Mouse (Mus musculus): Measurements from ENCODE around the gene Meis2. TPM values are rescaled to one million over a fixed set of nuclear protein-coding genes. Genes with fewer than 3 reads are reported as not detected.

Gene Meis2
- polyA plus RNA-seq, 1 experiment, result 1.4 TPM

- H3K27me3 ChIP-seq (ENCODE audit: control insufficient read depth, insufficient read depth, low read length), result no peaks in the 10 kb centered on the region
- TF ChIP-seq CTCF (IDR thresholded peaks at IDR 0.05; ENCODE audit: control insufficient read depth, insufficient read depth, insufficient replicate concordance, low read depth, low read length), result no peak
- TF ChIP-seq POLR2A (IDR thresholded peaks at IDR 0.05; ENCODE audit: control insufficient read depth, low read depth, low read length), result no peak
- H3K36me3 ChIP-seq (ENCODE audit: control insufficient read depth, insufficient read depth, low read length), result no peaks in the 10 kb centered on the region
These were observed 117.9 kb downstream of the Meis2 start for GRCm38 (mm10) chr2:115947714-115948226.

DNA sequence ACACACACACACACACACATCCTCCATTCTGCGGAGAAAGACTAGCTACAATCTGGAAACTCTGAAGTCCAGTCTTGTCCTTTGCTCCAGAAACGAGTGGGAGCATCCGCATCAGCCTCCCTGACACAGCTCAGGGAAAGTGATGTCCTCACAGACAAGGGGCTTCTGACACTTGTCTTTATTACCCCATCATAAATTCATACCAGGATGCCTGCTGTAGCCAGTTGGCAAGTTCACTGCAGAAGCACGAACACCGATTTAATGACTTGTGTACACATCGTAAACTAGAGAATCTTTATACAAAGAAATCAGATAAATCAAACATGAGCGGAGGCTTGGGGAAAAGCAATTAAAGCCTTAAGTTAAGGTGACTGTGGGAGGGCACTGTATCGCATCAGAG, 122.6 kb downstream of the Meis2 start:
- H3K27ac ChIP-seq (ENCODE audit: control insufficient read depth, insufficient read depth, low read depth, low read length), result no peak overlapping the region
- no peak overlapping the region for H3K4me3 ChIP-seq (ENCODE audit: control insufficient read depth, low read depth, low read length)
- no peaks in the 10 kb centered on the region for H3K36me3 ChIP-seq (ENCODE audit: control insufficient read depth, insufficient read depth, low read length)
- peaks cover 2% of the 10 kb centered on the region; the same call in 1 of the 2 replicates for H3K4me1 ChIP-seq (ENCODE audit: control insufficient read depth, insufficient read depth, low read length)
- TF ChIP-seq CTCF (IDR thresholded peaks at IDR 0.05; ENCODE audit: control insufficient read depth, insufficient read depth, insufficient replicate concordance, low read depth, low read length), result no peak
- TF ChIP-seq POLR2A (IDR thresholded peaks at IDR 0.05; ENCODE audit: control insufficient read depth, low read depth, low read length), result no peak
- H3K27me3 ChIP-seq (ENCODE audit: control insufficient read depth, insufficient read depth, low read length), result no peaks in the 10 kb centered on the region

More at GRCm38 (mm10) chr2:115947714-115948226, 117.9 kb downstream of the Meis2 start:
- peaks cover 2% of the 10 kb centered on the region; the same call in 1 of the 2 replicates for H3K4me1 ChIP-seq (ENCODE audit: control insufficient read depth, insufficient read depth, low read length)
- H3K27ac ChIP-seq (ENCODE audit: control insufficient read depth, insufficient read depth, low read depth, low read length), result no peak overlapping the region
- no peak overlapping the region for H3K4me3 ChIP-seq (ENCODE audit: control insufficient read depth, low read depth, low read length)

DNA sequence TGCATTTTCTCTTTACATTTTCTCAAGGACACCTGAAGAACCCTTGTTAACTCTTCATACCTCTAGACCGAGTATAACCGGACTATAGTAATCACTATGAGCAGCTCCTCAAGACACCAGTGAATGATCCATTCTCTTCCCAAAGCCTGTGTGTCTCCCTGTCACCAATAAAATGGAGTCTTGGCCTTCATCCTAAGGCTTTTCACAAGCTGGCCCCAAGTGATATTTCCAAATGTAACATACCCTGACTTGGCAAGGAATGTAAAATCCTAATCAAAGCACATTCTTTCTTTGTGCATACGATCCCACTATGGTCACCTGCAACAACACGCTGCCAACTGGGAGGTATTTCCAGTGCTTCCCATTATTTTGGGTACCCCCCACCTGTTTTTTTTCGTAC, 125.8 kb downstream of the Meis2 start:
- Histone ChIP-seq H3K36me3 (ENCODE audit: control insufficient read depth, insufficient read depth, low read length) (no peaks in the 10 kb centered on the region), H3K4me1 (ENCODE audit: control insufficient read depth, insufficient read depth, low read length) (no peaks in the 10 kb centered on the region), H3K27ac (ENCODE audit: control insufficient read depth, insufficient read depth, low read depth, low read length) (no peak overlapping the region), H3K27me3 (ENCODE audit: control insufficient read depth, insufficient read depth, low read length) (no peaks in the 10 kb centered on the region), H3K4me3 (ENCODE audit: control insufficient read depth, low read depth, low read length) (no peak overlapping the region)
- TF ChIP-seq CTCF (IDR thresholded peaks at IDR 0.05; ENCODE audit: control insufficient read depth, insufficient read depth, insufficient replicate concordance, low read depth, low read length) (no peak), POLR2A (IDR thresholded peaks at IDR 0.05; ENCODE audit: control insufficient read depth, low read depth, low read length) (no peak)

- no peak for TF ChIP-seq CTCF (IDR thresholded peaks at IDR 0.05; ENCODE audit: control insufficient read depth, insufficient read depth, insufficient replicate concordance, low read depth, low read length)
- TF ChIP-seq POLR2A (IDR thresholded peaks at IDR 0.05; ENCODE audit: control insufficient read depth, low read depth, low read length), result no peak
- H3K4me3 ChIP-seq (ENCODE audit: control insufficient read depth, low read depth, low read length), result no peak overlapping the region
- no peaks in the 10 kb centered on the region for H3K36me3 ChIP-seq (ENCODE audit: control insufficient read depth, insufficient read depth, low read length)
- H3K27me3 ChIP-seq (ENCODE audit: control insufficient read depth, insufficient read depth, low read length), result no peaks in the 10 kb centered on the region
- no peaks in the 10 kb centered on the region for H3K4me1 ChIP-seq (ENCODE audit: control insufficient read depth, insufficient read depth, low read length)
- no peak overlapping the region for H3K27ac ChIP-seq (ENCODE audit: control insufficient read depth, insufficient read depth, low read depth, low read length)
These were observed 126.6 kb downstream of the Meis2 start for GRCm38 (mm10) chr2:115938926-115939563.

- H3K27me3 ChIP-seq (ENCODE audit: control insufficient read depth, insufficient read depth, low read length), result no peaks in the 10 kb centered on the region
- no peaks in the 10 kb centered on the region for H3K4me1 ChIP-seq (ENCODE audit: control insufficient read depth, insufficient read depth, low read length)
- no peak overlapping the region for H3K4me3 ChIP-seq (ENCODE audit: control insufficient read depth, low read depth, low read length)
- no peak for TF ChIP-seq CTCF (IDR thresholded peaks at IDR 0.05; ENCODE audit: control insufficient read depth, insufficient read depth, insufficient replicate concordance, low read depth, low read length)
- no peak for TF ChIP-seq POLR2A (IDR thresholded peaks at IDR 0.05; ENCODE audit: control insufficient read depth, low read depth, low read length)
- H3K27ac ChIP-seq (ENCODE audit: control insufficient read depth, insufficient read depth, low read depth, low read length), result no peak overlapping the region
- no peaks in the 10 kb centered on the region for H3K36me3 ChIP-seq (ENCODE audit: control insufficient read depth, insufficient read depth, low read length)
These were observed 127.3 kb downstream of the Meis2 start for GRCm38 (mm10) chr2:115938296-115938695.

DNA sequence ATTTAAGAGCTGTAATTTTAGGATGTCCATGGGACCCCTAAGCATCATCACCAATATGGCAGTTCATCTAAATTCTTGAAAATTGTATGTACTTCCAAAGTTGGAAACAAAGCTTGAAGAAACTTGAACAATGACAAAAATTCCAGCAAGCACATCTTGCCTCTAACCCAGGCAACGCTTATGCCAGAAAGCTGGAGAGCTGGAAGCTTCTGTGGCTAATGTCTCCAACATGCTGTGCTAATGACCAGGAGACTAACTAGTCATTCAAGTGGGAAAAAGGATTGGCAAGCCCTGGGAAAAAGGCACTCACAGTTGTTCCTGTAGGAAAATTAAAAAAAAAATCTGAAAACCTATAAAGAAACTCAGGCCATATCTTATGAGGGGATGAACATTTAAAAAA, 127.7 kb downstream of the Meis2 start:
- no peak overlapping the region for H3K27ac ChIP-seq (ENCODE audit: control insufficient read depth, insufficient read depth, low read depth, low read length)
- H3K27me3 ChIP-seq (ENCODE audit: control insufficient read depth, insufficient read depth, low read length), result no peaks in the 10 kb centered on the region
- H3K36me3 ChIP-seq (ENCODE audit: control insufficient read depth, insufficient read depth, low read length), result no peaks in the 10 kb centered on the region
- no peaks in the 10 kb centered on the region for H3K4me1 ChIP-seq (ENCODE audit: control insufficient read depth, insufficient read depth, low read length)
- no peak for TF ChIP-seq CTCF (IDR thresholded peaks at IDR 0.05; ENCODE audit: control insufficient read depth, insufficient read depth, insufficient replicate concordance, low read depth, low read length)
- TF ChIP-seq POLR2A (IDR thresholded peaks at IDR 0.05; ENCODE audit: control insufficient read depth, low read depth, low read length), result no peak
- H3K4me3 ChIP-seq (ENCODE audit: control insufficient read depth, low read depth, low read length), result no peak overlapping the region

- Histone ChIP-seq H3K27me3 (ENCODE audit: control insufficient read depth, insufficient read depth, low read length) (no peaks in the 10 kb centered on the region), H3K27ac (ENCODE audit: control insufficient read depth, insufficient read depth, low read depth, low read length) (no peak overlapping the region), H3K4me3 (ENCODE audit: control insufficient read depth, low read depth, low read length) (no peak overlapping the region), H3K4me1 (ENCODE audit: control insufficient read depth, insufficient read depth, low read length) (no peaks in the 10 kb centered on the region), H3K36me3 (ENCODE audit: control insufficient read depth, insufficient read depth, low read length) (no peaks in the 10 kb centered on the region)
- TF ChIP-seq POLR2A (IDR thresholded peaks at IDR 0.05; ENCODE audit: control insufficient read depth, low read depth, low read length), result no peak
- TF ChIP-seq CTCF (IDR thresholded peaks at IDR 0.05; ENCODE audit: control insufficient read depth, insufficient read depth, insufficient replicate concordance, low read depth, low read length), result no peak
These were observed 128.9 kb downstream of the Meis2 start for GRCm38 (mm10) chr2:115936786-115937185.
